Mouse (Mus musculus) heart, adult 2 months (tissue): ENCODE results near the gene Dram1.

Experiments used
- CTCF ChIP-seq: fragments of 200-600 bp; IDR thresholded peaks from 2 replicates; pipeline ENCODE4 v1.8.1; 2022; ENCODE audit warnings: antibody characterized with exemption, mild to moderate bottlenecking, moderate library complexity
- EP300 ChIP-seq: fragments of 200-500 bp; IDR thresholded peaks from 2 replicates; pipeline ENCODE4 v1.6.1; 2011; ENCODE audit warnings: low read depth, low read length, control low read depth; ENCODE audit not compliant: insufficient read depth

GRCm38 (mm10) chr10:88301802-88302470 lies 76.9 kb downstream of the Dram1 start:
- TF ChIP-seq EP300 (no peak), CTCF (no peak)
